Mouse (Mus musculus): ENCODE measurements around the gene Cdc42se2. TPM values are rescaled to one million over a fixed set of nuclear protein-coding genes. Genes with fewer than 3 reads are reported as not detected.

Cdc42se2 gene
- polyA plus RNA-seq, 1 experiment, result 0.27 TPM

GRCm38 (mm10) chr11:54801791-54802558 lies 14.5 kb upstream of the Cdc42se2 start:
- no peak for TF ChIP-seq TAL1 (IDR thresholded peaks at IDR 0.05; ENCODE audit: low read length)
- no peak for TF ChIP-seq GATA1 (IDR thresholded peaks at IDR 0.05; ENCODE audit: low read length)
- H3K4me1 ChIP-seq (ENCODE audit: control insufficient read depth), result no peaks in the 10 kb centered on the region
- H3K36me3 ChIP-seq (ENCODE audit: control insufficient read depth), result no peaks in the 10 kb centered on the region
- no peak overlapping the region for H3K4me3 ChIP-seq (replicated peaks)
- H3K27me3 ChIP-seq (ENCODE audit: control insufficient read depth), result no peaks in the 10 kb centered on the region
- no peaks in the 10 kb centered on the region for H3K9me3 ChIP-seq (ENCODE audit: control insufficient read depth, low read length)

GRCm38 (mm10) chr11:54796551-54796950 lies 9.1 kb upstream of the Cdc42se2 start:
- Histone ChIP-seq H3K27me3 (ENCODE audit: control insufficient read depth) (no peaks in the 10 kb centered on the region), H3K4me3 (replicated peaks) (no peak overlapping the region), H3K4me1 (ENCODE audit: control insufficient read depth) (peaks cover 9% of the 10 kb centered on the region), H3K9me3 (ENCODE audit: control insufficient read depth, low read length) (no peaks in the 10 kb centered on the region), H3K36me3 (ENCODE audit: control insufficient read depth) (no peaks in the 10 kb centered on the region)
- no peak for TF ChIP-seq GATA1 (IDR thresholded peaks at IDR 0.05; ENCODE audit: low read length)

GRCm38 (mm10) chr11:54794678-54795077 lies 7.2 kb upstream of the Cdc42se2 start:
- H3K9me3 ChIP-seq (ENCODE audit: control insufficient read depth, low read length), result no peaks in the 10 kb centered on the region
- H3K27me3 ChIP-seq (ENCODE audit: control insufficient read depth), result no peaks in the 10 kb centered on the region
- no peak overlapping the region for H3K4me3 ChIP-seq (replicated peaks)
- TF ChIP-seq TAL1 (IDR thresholded peaks at IDR 0.05; ENCODE audit: low read length), result no peak
- no peak for TF ChIP-seq GATA1 (IDR thresholded peaks at IDR 0.05; ENCODE audit: low read length)
- no peaks in the 10 kb centered on the region for H3K36me3 ChIP-seq (ENCODE audit: control insufficient read depth)
- peaks cover 9% of the 10 kb centered on the region for H3K4me1 ChIP-seq (ENCODE audit: control insufficient read depth)

GRCm38 (mm10) chr11:54793173-54793572 lies 5.7 kb upstream of the Cdc42se2 start:
- TF ChIP-seq GATA1 (IDR thresholded peaks at IDR 0.05; ENCODE audit: low read length) (no peak), TAL1 (IDR thresholded peaks at IDR 0.05; ENCODE audit: low read length) (no peak)
- Histone ChIP-seq H3K36me3 (ENCODE audit: control insufficient read depth) (no peaks in the 10 kb centered on the region), H3K27me3 (ENCODE audit: control insufficient read depth) (no peaks in the 10 kb centered on the region), H3K4me1 (ENCODE audit: control insufficient read depth) (peaks cover 11% of the 10 kb centered on the region), H3K9me3 (ENCODE audit: control insufficient read depth, low read length) (no peaks in the 10 kb centered on the region), H3K4me3 (replicated peaks) (no peak overlapping the region)

GRCm38 (mm10) chr11:54791458-54791857 lies 4.0 kb upstream of the Cdc42se2 start:
- Histone ChIP-seq H3K9me3 (ENCODE audit: control insufficient read depth, low read length) (no peaks in the 10 kb centered on the region), H3K4me3 (replicated peaks) (no peak overlapping the region), H3K4me1 (ENCODE audit: control insufficient read depth) (peaks cover 26% of the 10 kb centered on the region), H3K36me3 (ENCODE audit: control insufficient read depth) (no peaks in the 10 kb centered on the region), H3K27me3 (ENCODE audit: control insufficient read depth) (no peaks in the 10 kb centered on the region)
- peak; percentile 40; the same call in 2 of the 3 replicates for TF ChIP-seq TAL1 (IDR thresholded peaks at IDR 0.05; ENCODE audit: low read length)
- no peak for TF ChIP-seq GATA1 (IDR thresholded peaks at IDR 0.05; ENCODE audit: low read length)

GRCm38 (mm10) chr11:54786858-54787487 lies 502 bp downstream of the Cdc42se2 start:
- Histone ChIP-seq H3K4me1 (ENCODE audit: control insufficient read depth) (peaks cover 27% of the 10 kb centered on the region), H3K36me3 (ENCODE audit: control insufficient read depth) (no peaks in the 10 kb centered on the region; the same call in 1 of the 2 replicates), H3K4me3 (replicated peaks) (peak overlapping the region; percentile 88), H3K9me3 (ENCODE audit: control insufficient read depth, low read length) (no peaks in the 10 kb centered on the region), H3K27me3 (ENCODE audit: control insufficient read depth) (no peaks in the 10 kb centered on the region)
- TF ChIP-seq GATA1 (IDR thresholded peaks at IDR 0.05; ENCODE audit: low read length) (no peak), TAL1 (IDR thresholded peaks at IDR 0.05; ENCODE audit: low read length) (no peak)

GRCm38 (mm10) chr11:54785566-54785965 lies 1.9 kb downstream of the Cdc42se2 start:
- Histone ChIP-seq H3K4me3 (replicated peaks) (no peak overlapping the region), H3K4me1 (ENCODE audit: control insufficient read depth) (peaks cover 27% of the 10 kb centered on the region), H3K9me3 (ENCODE audit: control insufficient read depth, low read length) (no peaks in the 10 kb centered on the region), H3K27me3 (ENCODE audit: control insufficient read depth) (no peaks in the 10 kb centered on the region), H3K36me3 (ENCODE audit: control insufficient read depth) (no peaks in the 10 kb centered on the region; the same call in 1 of the 2 replicates)
- TF ChIP-seq TAL1 (IDR thresholded peaks at IDR 0.05; ENCODE audit: low read length) (no peak), GATA1 (IDR thresholded peaks at IDR 0.05; ENCODE audit: low read length) (no peak)

GRCm38 (mm10) chr11:54784436-54784835 lies 3.0 kb downstream of the Cdc42se2 start:
- Histone ChIP-seq H3K27me3 (ENCODE audit: control insufficient read depth) (no peaks in the 10 kb centered on the region), H3K9me3 (ENCODE audit: control insufficient read depth, low read length) (no peaks in the 10 kb centered on the region), H3K4me3 (replicated peaks) (no peak overlapping the region), H3K4me1 (ENCODE audit: control insufficient read depth) (peaks cover 29% of the 10 kb centered on the region), H3K36me3 (ENCODE audit: control insufficient read depth) (no peaks in the 10 kb centered on the region; the same call in 1 of the 2 replicates)
- TF ChIP-seq TAL1 (IDR thresholded peaks at IDR 0.05; ENCODE audit: low read length) (no peak), GATA1 (IDR thresholded peaks at IDR 0.05; ENCODE audit: low read length) (no peak)

GRCm38 (mm10) chr11:54782253-54782652 lies 5.2 kb downstream of the Cdc42se2 start:
- Histone ChIP-seq H3K4me1 (ENCODE audit: control insufficient read depth) (peaks cover 25% of the 10 kb centered on the region), H3K27me3 (ENCODE audit: control insufficient read depth) (no peaks in the 10 kb centered on the region), H3K4me3 (replicated peaks) (no peak overlapping the region), H3K36me3 (ENCODE audit: control insufficient read depth) (no peaks in the 10 kb centered on the region; the same call in 1 of the 2 replicates), H3K9me3 (ENCODE audit: control insufficient read depth, low read length) (no peaks in the 10 kb centered on the region)
- TF ChIP-seq TAL1 (IDR thresholded peaks at IDR 0.05; ENCODE audit: low read length) (no peak), GATA1 (IDR thresholded peaks at IDR 0.05; ENCODE audit: low read length) (no peak)
